Mouse (Mus musculus) testis, adult 2 months (tissue): ENCODE results near the gene Sh3gl1.

Experiments used
- CTCF ChIP-seq: fragments of 200-500 bp; IDR thresholded peaks from 2 replicates; pipeline ENCODE4 v1.5.1; 2012; ENCODE audit warnings: low read depth, mild to moderate bottlenecking, inconsistent platforms, low read length, moderate library complexity; ENCODE audit not compliant: control insufficient read depth, insufficient read depth, insufficient replicate concordance
- POLR2A ChIP-seq: fragments of 200-500 bp; IDR thresholded peaks from 2 replicates; pipeline ENCODE4 v1.6.1; 2012; ENCODE audit warnings: low read depth, mild to moderate bottlenecking, inconsistent platforms, low read length, moderate library complexity; ENCODE audit not compliant: control insufficient read depth

DNA sequence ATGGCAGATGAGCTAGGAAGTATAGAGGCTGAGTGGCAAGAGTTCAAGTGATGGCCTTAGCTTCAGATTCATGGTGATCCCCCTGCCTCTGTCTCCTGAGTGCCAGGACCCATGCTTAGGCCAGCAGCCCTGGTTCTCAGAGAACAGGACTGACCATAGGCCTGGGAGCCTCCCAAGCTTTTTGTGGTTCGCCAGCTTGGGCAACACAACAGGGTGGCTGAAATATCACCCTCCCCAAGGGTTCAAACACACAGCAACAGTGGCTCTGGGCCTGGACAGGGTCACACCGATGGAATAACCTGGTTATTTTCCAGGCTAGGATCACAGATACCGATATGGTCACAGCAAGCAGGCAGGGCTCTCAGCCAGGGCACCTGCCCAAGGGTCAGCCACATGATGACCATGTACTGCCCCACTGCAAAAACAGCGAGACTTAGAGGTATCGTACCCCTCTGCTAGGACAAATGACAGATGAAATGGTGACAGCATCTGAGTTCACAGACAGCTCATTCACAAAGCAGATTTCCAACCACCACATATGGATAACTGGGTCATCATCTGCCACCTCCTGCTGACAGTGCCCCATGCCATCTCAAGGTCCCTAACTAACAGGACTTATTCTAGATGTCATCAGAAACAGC is 8.5 kb downstream of the Sh3gl1 start:
- TF ChIP-seq CTCF, result no peak
- no peak for TF ChIP-seq POLR2A
